Mouse (Mus musculus): ENCODE measurements around the gene Elf2. TPM values are rescaled to one million over a fixed set of nuclear protein-coding genes. Genes with fewer than 3 reads are reported as not detected.

Gene Elf2
- polyA plus RNA-seq (2021; fragmentation: Nextera tagmentation) = 16.5 and 18.2 TPM in 2 replicates
- long read RNA-seq, experiment 1, full-length matches to known transcripts = 35 of 46 reads
- long read RNA-seq, experiment 1, partial matches to known transcripts = 6 of 46 reads
- long read RNA-seq, experiment 1, other reads (novel, unspliced or antisense) = 5 of 46 reads
- long read RNA-seq, experiment 2, full-length matches to known transcripts = 6 of 20 reads
- long read RNA-seq, experiment 2, partial matches to known transcripts = 7 of 20 reads
- long read RNA-seq, experiment 2, other reads (novel, unspliced or antisense) = 7 of 20 reads

DNA sequence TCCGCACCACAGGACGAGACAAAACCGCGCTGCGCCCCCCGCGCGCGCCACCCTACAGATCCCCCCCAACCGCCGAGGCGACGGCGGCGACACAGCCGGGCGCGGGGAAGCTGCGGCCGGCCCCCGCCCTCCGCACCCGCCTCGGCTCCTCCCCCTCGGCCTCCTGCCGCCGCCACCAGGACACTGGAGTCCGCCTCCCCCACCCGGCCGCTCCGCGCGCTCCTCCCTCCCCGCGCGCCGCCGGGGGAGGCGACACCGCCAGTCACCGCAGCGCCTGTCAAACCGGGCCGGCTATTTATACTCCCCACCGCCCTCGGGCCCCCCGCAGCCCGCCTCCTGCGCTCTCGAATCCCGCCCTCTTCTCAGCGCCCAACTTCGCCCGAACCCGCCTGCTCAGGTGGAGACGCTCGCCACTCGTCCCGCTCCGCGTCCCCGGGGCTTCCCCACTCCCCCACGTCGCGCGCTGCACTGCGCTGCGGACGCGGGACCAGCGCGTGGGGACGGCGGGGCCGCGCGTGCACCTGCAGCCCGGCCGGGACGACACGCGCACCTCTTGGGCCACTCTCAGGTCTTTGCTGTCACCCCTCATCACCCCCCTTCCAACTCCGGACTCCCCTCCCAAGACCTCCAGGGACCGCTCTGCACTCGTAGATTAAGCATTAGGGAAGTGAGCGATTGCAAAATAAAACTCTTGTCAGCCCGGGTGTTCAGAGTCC is at the start of gene Elf2:
Elf2 (minus strand) TSS at position 112 of the 716 bp plus-strand sequence.

DNA sequence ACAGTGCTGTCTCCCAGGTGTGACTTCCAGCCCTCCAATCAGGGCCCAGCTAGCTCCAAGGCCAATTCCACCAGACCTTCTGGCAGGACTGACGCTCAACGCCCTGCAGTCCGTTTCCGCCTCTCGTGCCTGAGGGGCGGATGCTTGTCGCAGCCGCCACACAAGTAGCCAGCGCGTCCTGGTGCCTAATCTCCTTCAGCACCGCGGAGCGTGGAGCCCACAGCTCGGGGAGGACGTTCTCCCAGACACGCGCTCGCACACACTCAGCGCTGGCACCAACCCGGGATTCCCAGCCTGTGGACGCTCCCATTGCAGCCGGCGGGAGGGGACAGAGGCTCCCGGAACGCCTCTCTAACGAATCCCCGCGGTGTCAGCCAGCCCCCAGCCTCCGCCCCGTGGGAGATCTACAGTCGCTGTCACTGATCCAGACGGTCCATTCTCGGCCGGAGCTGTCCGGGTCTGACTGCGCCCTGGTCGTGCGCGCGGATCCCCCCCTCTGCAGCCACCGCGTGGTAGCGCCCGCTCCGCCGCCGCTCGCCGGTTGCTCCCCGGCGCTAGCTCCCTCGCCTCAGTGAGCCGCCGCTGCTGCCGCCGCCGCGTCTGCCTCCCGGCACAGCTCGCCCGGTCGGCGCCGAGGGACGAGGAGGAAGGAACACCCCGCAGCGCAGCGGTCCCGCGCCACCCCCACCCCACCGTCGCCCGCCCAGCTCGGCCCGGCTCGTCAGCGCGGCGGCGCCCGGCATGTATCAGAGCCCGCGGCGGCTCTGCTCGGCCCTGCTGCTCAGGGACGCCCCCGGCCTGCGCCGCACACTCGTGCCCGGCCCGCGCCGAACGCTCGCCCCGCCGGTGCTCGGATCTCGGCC is 115.9 kb downstream of the Elf2 start, which contains the start of gene Noct:
Noct (plus strand) TSS at position 85 of the 863 bp plus-strand sequence.

Other genes starting within 250 kb of the Elf2 start
- gene Noct, start 116.2 kb downstream of the Elf2 start, polyA plus RNA-seq (2021; fragmentation: Nextera tagmentation) = 6.1 and 22.3 TPM in 2 replicates
- 0.16 and 0.24 TPM in 2 replicates for gene Mgarp, start 56.1 kb upstream of the Elf2 start, polyA plus RNA-seq (2021; fragmentation: Nextera tagmentation)
- 1,638 and 2,123 TPM in 2 replicates for gene Ndufc1, start 68.3 kb upstream of the Elf2 start, polyA plus RNA-seq (2021; fragmentation: Nextera tagmentation)
- 7.7 and 11.5 TPM in 2 replicates for gene Naa15, start 74.5 kb upstream of the Elf2 start, polyA plus RNA-seq (2021; fragmentation: Nextera tagmentation)
- gene Rab33b, start 143.3 kb upstream of the Elf2 start, polyA plus RNA-seq (2021; fragmentation: Nextera tagmentation) = 19.2 and 23.4 TPM in 2 replicates
- gene Setd7, start 220.2 kb upstream of the Elf2 start, polyA plus RNA-seq (2021; fragmentation: Nextera tagmentation) = 10.4 and 10.8 TPM in 2 replicates

Data from left cerebral cortex, adult 6 months (tissue).